Mouse (Mus musculus): ENCODE data around the gene Kcnk13. TPM values are rescaled to one million over a fixed set of nuclear protein-coding genes. Genes with fewer than 3 reads are reported as not detected.

The Kcnk13 gene
- polyA plus RNA-seq, 1 experiment, result not detected

- H3K4me1 ChIP-seq (ENCODE audit: control insufficient read depth, insufficient read depth, low read length), result no peaks in the 10 kb centered on the region
- TF ChIP-seq POLR2A (IDR thresholded peaks at IDR 0.05; ENCODE audit: insufficient read depth, low read length) (no peak), CTCF (IDR thresholded peaks at IDR 0.05; ENCODE audit: low read depth, low read length) (no peak), EP300 (IDR thresholded peaks at IDR 0.05; ENCODE audit: insufficient read depth, low read depth, low read length) (no peak)
- H3K4me3 ChIP-seq (ENCODE audit: low read depth, low read length), result no peak overlapping the region
- no peak overlapping the region for H3K9ac ChIP-seq (ENCODE audit: low read depth, poor library complexity, severe bottlenecking)
- H3K36me3 ChIP-seq (ENCODE audit: control insufficient read depth, insufficient read depth, low read length, poor library complexity, severe bottlenecking), result no peaks in the 10 kb centered on the region
- no peak overlapping the region for H3K27ac ChIP-seq (ENCODE audit: insufficient read depth, low read length)
- no peaks in the 10 kb centered on the region for H3K27me3 ChIP-seq (ENCODE audit: control insufficient read depth, insufficient read depth, low read length, poor library complexity, severe bottlenecking)
- no peaks in the 10 kb centered on the region for H3K9me3 ChIP-seq (replicated peaks; ENCODE audit: control insufficient read depth, insufficient read depth, low read length, poor library complexity, severe bottlenecking)
Measured at GRCm38 (mm10) chr12:100101651-100102050, 137.4 kb downstream of the Kcnk13 start.

GRCm38 (mm10) chr12:100104530-100104929, 140.2 kb downstream of the Kcnk13 start:
- no peaks in the 10 kb centered on the region for H3K9me3 ChIP-seq (replicated peaks; ENCODE audit: control insufficient read depth, insufficient read depth, low read length, poor library complexity, severe bottlenecking)
- H3K4me3 ChIP-seq (ENCODE audit: low read depth, low read length), result no peak overlapping the region
- no peaks in the 10 kb centered on the region for H3K27me3 ChIP-seq (ENCODE audit: control insufficient read depth, insufficient read depth, low read length, poor library complexity, severe bottlenecking)
- H3K9ac ChIP-seq (ENCODE audit: low read depth, poor library complexity, severe bottlenecking), result no peak overlapping the region
- H3K4me1 ChIP-seq (ENCODE audit: control insufficient read depth, insufficient read depth, low read length), result peaks cover 3% of the 10 kb centered on the region
- no peaks in the 10 kb centered on the region for H3K36me3 ChIP-seq (ENCODE audit: control insufficient read depth, insufficient read depth, low read length, poor library complexity, severe bottlenecking)
- no peak overlapping the region for H3K27ac ChIP-seq (ENCODE audit: insufficient read depth, low read length)
- TF ChIP-seq EP300 (IDR thresholded peaks at IDR 0.05; ENCODE audit: insufficient read depth, low read depth, low read length), result no peak
- no peak for TF ChIP-seq CTCF (IDR thresholded peaks at IDR 0.05; ENCODE audit: low read depth, low read length)
- no peak for TF ChIP-seq POLR2A (IDR thresholded peaks at IDR 0.05; ENCODE audit: insufficient read depth, low read length)

GRCm38 (mm10) chr12:100106275-100106895, 142.1 kb downstream of the Kcnk13 start:
- Histone ChIP-seq H3K9ac (ENCODE audit: low read depth, poor library complexity, severe bottlenecking) (peak overlapping the region; percentile 32), H3K36me3 (ENCODE audit: control insufficient read depth, insufficient read depth, low read length, poor library complexity, severe bottlenecking) (no peaks in the 10 kb centered on the region), H3K4me3 (ENCODE audit: low read depth, low read length) (no peak overlapping the region), H3K27me3 (ENCODE audit: control insufficient read depth, insufficient read depth, low read length, poor library complexity, severe bottlenecking) (no peaks in the 10 kb centered on the region), H3K4me1 (ENCODE audit: control insufficient read depth, insufficient read depth, low read length) (peaks cover 5% of the 10 kb centered on the region), H3K27ac (ENCODE audit: insufficient read depth, low read length) (no peak overlapping the region), H3K9me3 (replicated peaks; ENCODE audit: control insufficient read depth, insufficient read depth, low read length, poor library complexity, severe bottlenecking) (no peaks in the 10 kb centered on the region)
- TF ChIP-seq CTCF (IDR thresholded peaks at IDR 0.05; ENCODE audit: low read depth, low read length) (peak; percentile 39), POLR2A (IDR thresholded peaks at IDR 0.05; ENCODE audit: insufficient read depth, low read length) (no peak), EP300 (IDR thresholded peaks at IDR 0.05; ENCODE audit: insufficient read depth, low read depth, low read length) (no peak)

GRCm38 (mm10) chr12:100107436-100107835, 143.1 kb downstream of the Kcnk13 start:
- Histone ChIP-seq H3K27ac (ENCODE audit: insufficient read depth, low read length) (no peak overlapping the region), H3K36me3 (ENCODE audit: control insufficient read depth, insufficient read depth, low read length, poor library complexity, severe bottlenecking) (peaks cover 7% of the 10 kb centered on the region), H3K9ac (ENCODE audit: low read depth, poor library complexity, severe bottlenecking) (no peak overlapping the region), H3K9me3 (replicated peaks; ENCODE audit: control insufficient read depth, insufficient read depth, low read length, poor library complexity, severe bottlenecking) (no peaks in the 10 kb centered on the region), H3K27me3 (ENCODE audit: control insufficient read depth, insufficient read depth, low read length, poor library complexity, severe bottlenecking) (no peaks in the 10 kb centered on the region), H3K4me3 (ENCODE audit: low read depth, low read length) (0 out of 2 replicates have a peak overlapping the region, but pooled peaks have one; percentile 27), H3K4me1 (ENCODE audit: control insufficient read depth, insufficient read depth, low read length) (peaks cover 8% of the 10 kb centered on the region)
- TF ChIP-seq CTCF (IDR thresholded peaks at IDR 0.05; ENCODE audit: low read depth, low read length), result no peak
- TF ChIP-seq EP300 (IDR thresholded peaks at IDR 0.05; ENCODE audit: insufficient read depth, low read depth, low read length), result 0 out of 2 replicates have a peak, but pooled peaks have one; percentile 48

GRCm38 (mm10) chr12:100109986-100110696, 145.8 kb downstream of the Kcnk13 start, which contains the start of gene Psmc1:
Psmc1 (plus strand) TSS chr12:100110154.
- Histone ChIP-seq H3K9ac (ENCODE audit: low read depth, poor library complexity, severe bottlenecking) (peak within 1 kb of the TSS; percentile 85), H3K36me3 (ENCODE audit: control insufficient read depth, insufficient read depth, low read length, poor library complexity, severe bottlenecking) (peaks cover 27% of the 10 kb centered on the region), H3K27me3 (ENCODE audit: control insufficient read depth, insufficient read depth, low read length, poor library complexity, severe bottlenecking) (no peaks in the 10 kb centered on the region), H3K4me1 (ENCODE audit: control insufficient read depth, insufficient read depth, low read length) (peaks cover 8% of the 10 kb centered on the region), H3K4me3 (ENCODE audit: low read depth, low read length) (peak within 1 kb of the TSS; percentile 95), H3K9me3 (replicated peaks; ENCODE audit: control insufficient read depth, insufficient read depth, low read length, poor library complexity, severe bottlenecking) (no peaks in the 10 kb centered on the region), H3K27ac (ENCODE audit: insufficient read depth, low read length) (peak within 1 kb of the TSS; percentile 31)
- no peak for TF ChIP-seq CTCF (IDR thresholded peaks at IDR 0.05; ENCODE audit: low read depth, low read length)
- peak; percentile 54 for TF ChIP-seq POLR2A (IDR thresholded peaks at IDR 0.05; ENCODE audit: insufficient read depth, low read length)

Other genes starting within 250 kb of the Kcnk13 start
- 8.4 and 12.2 TPM in 2 replicates for gene Efcab11, start 80.1 kb upstream of the Kcnk13 start, polyA plus RNA-seq (2011; ENCODE audit: insufficient read depth, insufficient read length, low read depth, missing spikeins)
- gene Tdp1, start 80.0 kb upstream of the Kcnk13 start, polyA plus RNA-seq (2011; ENCODE audit: insufficient read depth, insufficient read length, low read depth, missing spikeins), result 68.7 and 69.7 TPM in 2 replicates
- gene Psmc1, start 145.7 kb downstream of the Kcnk13 start, polyA plus RNA-seq (2011; ENCODE audit: insufficient read depth, insufficient read length, low read depth, missing spikeins), result 532 and 545 TPM in 2 replicates
- gene Nrde2, start 195.2 kb downstream of the Kcnk13 start, polyA plus RNA-seq (2011; ENCODE audit: insufficient read depth, insufficient read length, low read depth, missing spikeins), result 14.9 and 17.6 TPM in 2 replicates
- 280 and 286 TPM in 2 replicates for gene Calm1, start 234.9 kb downstream of the Kcnk13 start, polyA plus RNA-seq (2011; ENCODE audit: insufficient read depth, insufficient read length, low read depth, missing spikeins)

Measured in ES-Bruce4 (cell line).